Mouse (Mus musculus) G1E (cell line): ENCODE measurements around the gene Lrrc3c. TPM values are rescaled to one million over a fixed set of nuclear protein-coding genes. Genes with fewer than 3 reads are reported as not detected.

Experiments used
- ATAC-seq: 2 replicates; pipeline ENCODE4 v1.8.0; 2016; ENCODE audit warnings: mild to moderate bottlenecking; ENCODE audit not compliant: insufficient number of reproducible peaks, poor library complexity, low FRiP score, severe bottlenecking; ENCODE audit errors: extremely low read depth
- DNase-seq: peaks from one replicate; pipeline ENCODE4 v3.0.0; 2012; ENCODE audit warnings: low spot score
- H3K27me3 ChIP-seq: 2 replicates; pipeline ENCODE4 v1.6.1; 2012; ENCODE audit warnings: mild to moderate bottlenecking, low read length, inconsistent platforms; ENCODE audit not compliant: insufficient read depth
- H3K36me3 ChIP-seq: replicated peaks from 2 replicates; pipeline ENCODE3; 2012; ENCODE audit warnings: mild to moderate bottlenecking, inconsistent platforms
- H3K4me1 ChIP-seq: 2 replicates; pipeline ENCODE4 v1.6.1; 2012; ENCODE audit warnings: low read depth, low read length, inconsistent platforms, mixed read lengths; ENCODE audit not compliant: insufficient read depth
- H3K4me3 ChIP-seq: 2 replicates; pipeline ENCODE4 v1.5.1; 2012; ENCODE audit warnings: low read depth, mild to moderate bottlenecking, inconsistent platforms, low read length, moderate library complexity, mixed read lengths
- H3K9me3 ChIP-seq: replicated peaks from 2 replicates; pipeline ENCODE4 v1.6.1; 2012; ENCODE audit warnings: inconsistent platforms
- CTCF ChIP-seq: IDR thresholded peaks from 2 replicates; pipeline ENCODE4 v1.5.1; 2012; ENCODE audit warnings: low read depth, low read length, inconsistent platforms, mixed read lengths
- GATA1 ChIP-seq: IDR thresholded peaks from 2 replicates; pipeline ENCODE4 v1.6.1; 2012; ENCODE audit warnings: borderline replicate concordance, low read length, inconsistent platforms, mixed read lengths
- GATA2 ChIP-seq: IDR thresholded peaks from 2 replicates; pipeline ENCODE4 v1.6.1; 2012; ENCODE audit warnings: low read depth, low read length, inconsistent platforms, borderline replicate concordance
- POLR2AphosphoS5 ChIP-seq: IDR thresholded peaks from 2 replicates; pipeline ENCODE4 v1.6.1; 2012; ENCODE audit warnings: low read depth, low read length, inconsistent platforms; ENCODE audit not compliant: insufficient replicate concordance
- TAL1 ChIP-seq: conservative IDR thresholded peaks from 2 replicates; pipeline ENCODE4 v1.6.1; 2012; ENCODE audit warnings: low read depth, low read length, inconsistent platforms, mixed read lengths
- polyA plus RNA-seq: library from polyadenylated mRNA; stranded (reverse); fragments of >175 nt; gene quantifications from 2 replicates; pipeline ENCODE4 v1.2.3, GENCODE M21; 2012
- total RNA-seq, 2 experiments: library from RNA; stranded (forward) in 1 of 2; stranded (reverse) in 1 of 2; fragments of 200-1000 nt in 1 of 2; fragments of >200 nt in 1 of 2; fragmentation: Nextera tagmentation in 1 of 2; gene quantifications; 2 replicates each; pipeline ENCODE4 v1.2.3; 2014 to 2017

The Lrrc3c gene
- total and polyA plus RNA-seq, 3 experiments, result not detected

DNA sequence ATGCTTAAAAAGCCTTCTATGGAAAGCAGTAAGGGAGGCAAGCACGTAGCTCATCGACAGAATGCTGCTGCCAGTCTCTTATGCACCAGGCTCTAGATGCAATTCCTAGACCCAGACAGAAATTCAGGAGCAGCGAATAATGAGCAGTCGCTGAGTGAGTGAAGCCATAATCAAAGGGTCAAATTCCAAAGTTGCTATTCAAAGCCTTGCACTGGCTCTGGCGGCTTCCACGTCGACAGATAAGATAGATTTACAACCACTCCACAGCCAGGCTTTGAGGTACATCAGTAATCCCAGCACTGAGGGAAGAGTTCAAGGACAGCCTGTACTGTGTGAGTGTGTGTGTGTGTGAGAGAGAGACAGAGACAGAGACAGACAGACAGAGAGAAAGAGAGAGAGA lies 37.1 kb upstream of the Lrrc3c start:
- H3K27me3 ChIP-seq, result peaks cover 26% of the 10 kb centered on the region
- H3K4me1 ChIP-seq, result peaks cover 2% of the 10 kb centered on the region; the same call in 1 of the 2 replicates
- no peaks in the 10 kb centered on the region for H3K9me3 ChIP-seq
- no peak for DNase-seq
- TF ChIP-seq GATA1, result no peak
- TF ChIP-seq GATA2, result no peak
- no peak for TF ChIP-seq CTCF
- no peak for TF ChIP-seq POLR2AphosphoS5
- no peak for TF ChIP-seq TAL1
- ATAC-seq, result no peak
- no peak overlapping the region for H3K4me3 ChIP-seq
- H3K36me3 ChIP-seq, result no peaks in the 10 kb centered on the region

DNA sequence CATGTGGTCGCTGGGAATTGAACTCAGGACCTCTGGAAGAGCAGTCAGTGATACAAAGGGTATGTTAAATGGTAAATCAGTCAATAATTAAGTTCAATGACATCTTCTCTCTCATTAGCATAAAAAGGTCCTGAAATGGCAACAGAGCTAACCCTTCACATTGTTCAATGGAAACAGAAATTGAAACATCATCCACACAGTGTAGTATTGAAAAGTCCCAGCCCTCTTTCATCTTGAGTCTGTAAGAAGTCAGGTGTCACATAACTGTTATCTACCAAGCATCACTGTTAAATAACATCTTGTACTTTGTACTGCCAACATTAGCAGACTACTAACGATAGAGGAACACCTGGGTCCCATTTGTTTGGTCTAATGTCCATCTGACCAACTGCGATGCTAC lies 35.1 kb upstream of the Lrrc3c start:
- H3K36me3 ChIP-seq, result no peaks in the 10 kb centered on the region
- no peaks in the 10 kb centered on the region for H3K9me3 ChIP-seq
- ATAC-seq, result no peak
- TF ChIP-seq GATA1 (no peak), GATA2 (no peak), CTCF (no peak), TAL1 (no peak), POLR2AphosphoS5 (no peak)
- DNase-seq, result no peak
- peaks cover 2% of the 10 kb centered on the region; the same call in 1 of the 2 replicates for H3K4me1 ChIP-seq
- H3K27me3 ChIP-seq, result peaks cover 32% of the 10 kb centered on the region
- H3K4me3 ChIP-seq, result no peak overlapping the region

DNA sequence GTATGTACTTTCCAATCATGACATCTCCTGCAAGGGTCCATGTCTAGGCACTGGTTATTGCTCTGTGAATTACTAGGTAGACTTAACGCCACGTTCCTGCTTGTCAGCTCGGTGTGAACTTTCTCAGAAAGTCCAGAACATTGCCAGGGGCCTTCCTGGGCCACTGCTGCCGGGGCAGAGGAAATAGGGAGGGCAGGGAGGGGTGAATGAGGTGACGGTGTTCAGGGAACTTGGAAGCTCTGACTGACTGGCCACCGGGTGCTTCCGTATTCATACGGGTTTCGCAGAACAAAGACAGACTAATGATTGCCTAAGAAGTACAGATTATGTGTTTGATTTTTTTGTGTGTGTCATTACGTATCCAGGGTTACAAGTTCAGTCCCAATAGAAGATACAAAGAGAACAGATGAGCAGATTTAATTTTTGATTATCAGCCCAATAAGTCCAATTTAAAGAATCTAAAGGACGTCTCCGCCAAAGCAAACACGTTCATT lies 34.1 kb upstream of the Lrrc3c start:
- peaks cover 32% of the 10 kb centered on the region for H3K27me3 ChIP-seq
- ATAC-seq, result no peak
- peaks cover 3% of the 10 kb centered on the region for H3K9me3 ChIP-seq
- no peak overlapping the region for H3K4me3 ChIP-seq
- no peak for TF ChIP-seq GATA2
- TF ChIP-seq TAL1, result no peak
- TF ChIP-seq CTCF, result no peak
- TF ChIP-seq POLR2AphosphoS5, result no peak
- no peak for TF ChIP-seq GATA1
- H3K4me1 ChIP-seq, result peaks cover 2% of the 10 kb centered on the region; the same call in 1 of the 2 replicates
- no peaks in the 10 kb centered on the region for H3K36me3 ChIP-seq
- no peak for DNase-seq

DNA sequence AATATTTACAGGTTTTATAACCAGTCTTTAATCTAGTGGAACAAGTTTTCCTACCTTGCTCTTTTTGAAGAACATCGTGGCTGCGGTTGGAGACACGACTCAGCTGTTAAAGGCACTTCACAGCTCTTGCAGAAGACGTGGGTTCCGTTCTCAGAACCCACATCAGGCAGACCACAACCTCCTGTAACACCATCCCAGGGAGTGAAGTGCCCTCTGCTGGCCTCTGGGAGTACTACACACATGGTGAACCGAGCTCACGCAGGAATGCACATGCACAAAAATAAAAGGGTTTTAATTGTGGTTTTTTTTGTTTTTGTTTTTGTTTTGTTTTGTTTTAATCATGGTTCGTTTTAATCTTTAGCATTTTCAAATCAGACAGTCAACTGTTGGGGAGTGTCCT lies 29.8 kb upstream of the Lrrc3c start:
- no peak for ATAC-seq
- DNase-seq, result no peak

DNA sequence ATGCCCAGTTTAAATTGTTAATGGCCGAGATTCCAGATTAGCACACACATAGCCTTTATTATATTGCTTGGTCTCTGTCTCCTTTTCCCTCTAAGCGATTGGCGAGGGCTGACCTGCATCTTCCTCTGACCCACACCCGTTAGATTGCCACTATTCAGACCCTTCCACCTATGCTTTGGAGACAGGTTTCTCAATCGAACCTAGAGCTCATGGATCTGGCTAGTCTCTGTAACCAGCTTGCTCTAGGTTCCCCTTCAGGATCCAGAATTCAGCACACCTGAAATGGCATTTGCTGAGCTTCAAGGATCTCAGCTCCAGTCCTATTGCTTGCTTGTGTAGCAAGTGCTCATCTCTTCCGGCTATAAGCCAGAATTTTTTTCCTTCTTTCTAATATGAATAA lies 28.6 kb upstream of the Lrrc3c start:
- ATAC-seq, result no peak
- H3K36me3 ChIP-seq, result no peaks in the 10 kb centered on the region
- no peaks in the 10 kb centered on the region for H3K4me1 ChIP-seq
- peaks cover 3% of the 10 kb centered on the region for H3K9me3 ChIP-seq
- no peak overlapping the region for H3K4me3 ChIP-seq
- TF ChIP-seq TAL1, result no peak
- TF ChIP-seq GATA1, result no peak
- TF ChIP-seq GATA2, result no peak
- no peak for TF ChIP-seq POLR2AphosphoS5
- TF ChIP-seq CTCF, result no peak
- H3K27me3 ChIP-seq, result peaks cover 14% of the 10 kb centered on the region
- DNase-seq, result no peak

More for the DNA sequence above, 29.8 kb upstream of the Lrrc3c start:
- Histone ChIP-seq H3K9me3 (peaks cover 3% of the 10 kb centered on the region), H3K27me3 (peaks cover 20% of the 10 kb centered on the region), H3K36me3 (no peaks in the 10 kb centered on the region), H3K4me3 (no peak overlapping the region), H3K4me1 (no peaks in the 10 kb centered on the region)
- no peak for TF ChIP-seq GATA1
- peak; percentile 13; the same call in 1 of the 2 replicates for TF ChIP-seq CTCF

DNA sequence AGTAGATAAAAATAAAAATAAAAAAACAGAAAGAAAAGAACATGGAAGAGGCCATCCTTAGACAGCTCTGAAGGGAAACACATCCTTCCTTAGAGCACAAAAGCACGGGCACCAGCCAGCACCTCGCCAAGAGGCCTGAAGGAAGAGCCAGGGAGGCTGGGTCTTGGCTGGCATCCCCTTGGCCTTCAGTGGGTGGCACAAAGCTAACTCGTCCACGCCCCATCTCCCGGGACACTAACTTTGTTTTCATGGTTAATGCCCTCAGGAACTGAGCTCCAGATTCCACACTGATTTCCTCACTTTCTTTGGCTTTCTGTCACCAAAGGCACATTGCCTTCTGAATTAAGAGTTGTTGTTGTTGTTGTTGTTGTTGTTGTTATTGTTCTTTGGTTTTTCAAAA lies 20.3 kb upstream of the Lrrc3c start:
- no peak for TF ChIP-seq GATA2
- no peak for TF ChIP-seq TAL1
- TF ChIP-seq GATA1, result no peak
- no peak for TF ChIP-seq POLR2AphosphoS5
- no peak for TF ChIP-seq CTCF
- DNase-seq (no peak), ATAC-seq (no peak)
- Histone ChIP-seq H3K27me3 (peaks cover 2% of the 10 kb centered on the region; the same call in 1 of the 2 replicates), H3K4me3 (no peak overlapping the region), H3K4me1 (peaks cover 44% of the 10 kb centered on the region), H3K36me3 (peaks cover 31% of the 10 kb centered on the region), H3K9me3 (no peaks in the 10 kb centered on the region)

DNA sequence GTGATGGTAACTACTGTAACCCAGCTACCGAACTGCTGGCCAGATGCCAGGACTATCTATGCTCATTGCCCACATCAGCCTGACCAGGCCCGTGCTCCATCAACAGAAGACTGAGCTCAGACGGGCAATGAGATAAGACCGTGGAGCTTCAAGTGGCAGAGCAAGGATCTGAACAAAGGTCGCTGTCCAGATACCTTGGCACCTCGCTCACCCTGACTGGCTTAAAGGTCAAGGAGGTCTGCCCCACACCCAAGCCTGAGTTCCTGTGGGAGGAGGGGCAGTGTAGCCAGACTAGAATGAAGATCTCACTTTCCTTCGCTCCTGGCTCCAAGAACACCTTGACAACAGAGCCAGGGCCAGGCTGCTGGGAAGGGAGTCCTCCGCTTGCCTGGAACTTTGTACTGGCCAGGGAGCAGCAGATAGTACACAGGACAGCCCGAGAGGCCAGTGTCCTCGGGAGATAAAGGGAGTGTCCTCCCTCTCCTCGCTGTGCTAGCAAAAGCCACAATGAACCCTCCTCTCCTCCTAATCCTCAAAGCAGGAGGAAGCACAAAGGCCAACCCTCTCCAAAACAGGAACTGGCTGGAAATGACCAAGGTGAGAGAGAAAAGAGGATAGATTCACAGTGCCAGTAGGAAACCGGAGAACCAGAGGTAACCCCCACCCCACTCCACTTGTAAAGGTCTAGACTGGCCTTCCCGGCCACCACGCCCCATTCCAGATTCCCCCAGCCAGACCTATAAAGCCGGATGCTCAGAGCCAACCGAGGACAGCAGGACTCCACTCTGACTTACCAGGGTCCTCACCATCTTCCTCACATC lies 17.6 kb upstream of the Lrrc3c start:
- peak; percentile 57 for DNase-seq
- peak overlapping the region; percentile 67; the same call in 1 of the 2 replicates for H3K4me3 ChIP-seq

More for the DNA sequence above, 17.6 kb upstream of the Lrrc3c start:
- ATAC-seq, result peak; percentile 32; the same call in 1 of the 2 replicates
- Histone ChIP-seq H3K27me3 (peaks cover 2% of the 10 kb centered on the region; the same call in 1 of the 2 replicates), H3K9me3 (no peaks in the 10 kb centered on the region), H3K36me3 (peaks cover 57% of the 10 kb centered on the region), H3K4me1 (peaks cover 71% of the 10 kb centered on the region)
- TF ChIP-seq GATA1, result no peak
- TF ChIP-seq GATA2, result no peak
- no peak for TF ChIP-seq POLR2AphosphoS5
- TF ChIP-seq TAL1, result peak; percentile 59
